Mouse (Mus musculus): ENCODE results near the gene Tmem269. TPM values are rescaled to one million over a fixed set of nuclear protein-coding genes. Genes with fewer than 3 reads are reported as not detected.

Tmem269 gene
- polyA plus RNA-seq, 1 experiment from 2014 or later = not detected

GRCm38 (mm10) chr4:119183525-119183924, 34.5 kb downstream of the Tmem269 start:
- no peak overlapping the region for H3K9ac ChIP-seq (ENCODE audit: low read length)
- H3K4me3 ChIP-seq (ENCODE audit: low read depth, low read length) = no peak overlapping the region
- no peaks in the 10 kb centered on the region for H3K36me3 ChIP-seq (ENCODE audit: control insufficient read depth, insufficient read depth, low read length)
- no peak overlapping the region for H3K4me2 ChIP-seq (ENCODE audit: low read depth, low read length, severe bottlenecking)
- WGBS = 60% methylated on average over 1 of the region's 1 CpGs
- DNase-seq (ENCODE audit: low spot score) (no peak), ATAC-seq (replicated peaks; ENCODE audit: low FRiP score) (no peak)
- no peaks in the 10 kb centered on the region for H3K27me3 ChIP-seq (ENCODE audit: control insufficient read depth, insufficient read depth, low read length)
- H3K9me3 ChIP-seq (ENCODE audit: control insufficient read depth, low read length) = no peaks in the 10 kb centered on the region
- no peak overlapping the region for H3K27ac ChIP-seq (ENCODE audit: low read depth, low read length)
- H3K4me1 ChIP-seq (replicated peaks; ENCODE audit: control insufficient read depth, insufficient read depth, low read length) = no peaks in the 10 kb centered on the region

- Histone ChIP-seq H3K4me3 (ENCODE audit: low read depth, low read length) (no peak overlapping the region), H3K27ac (ENCODE audit: low read depth, low read length) (no peak overlapping the region), H3K4me2 (ENCODE audit: low read depth, low read length, severe bottlenecking) (no peak overlapping the region), H3K9me3 (ENCODE audit: control insufficient read depth, low read length) (no peaks in the 10 kb centered on the region), H3K27me3 (ENCODE audit: control insufficient read depth, insufficient read depth, low read length) (no peaks in the 10 kb centered on the region), H3K4me1 (replicated peaks; ENCODE audit: control insufficient read depth, insufficient read depth, low read length) (no peaks in the 10 kb centered on the region), H3K9ac (ENCODE audit: low read length) (no peak overlapping the region), H3K36me3 (ENCODE audit: control insufficient read depth, insufficient read depth, low read length) (no peaks in the 10 kb centered on the region)
- no peak for ATAC-seq (replicated peaks; ENCODE audit: low FRiP score)
- WGBS = 91% methylated on average over 9 of the region's 9 CpGs
- no peak for DNase-seq (ENCODE audit: low spot score)
Observed at GRCm38 (mm10) chr4:119181456-119181855, 36.6 kb downstream of the Tmem269 start.

- Histone ChIP-seq H3K9me3 (ENCODE audit: control insufficient read depth, low read length) (no peaks in the 10 kb centered on the region), H3K4me1 (replicated peaks; ENCODE audit: control insufficient read depth, insufficient read depth, low read length) (no peaks in the 10 kb centered on the region), H3K27me3 (ENCODE audit: control insufficient read depth, insufficient read depth, low read length) (no peaks in the 10 kb centered on the region), H3K4me3 (ENCODE audit: low read depth, low read length) (no peak overlapping the region), H3K27ac (ENCODE audit: low read depth, low read length) (no peak overlapping the region), H3K9ac (ENCODE audit: low read length) (no peak overlapping the region), H3K4me2 (ENCODE audit: low read depth, low read length, severe bottlenecking) (no peak overlapping the region), H3K36me3 (ENCODE audit: control insufficient read depth, insufficient read depth, low read length) (no peaks in the 10 kb centered on the region)
- DNase-seq (ENCODE audit: low spot score) (no peak), ATAC-seq (replicated peaks; ENCODE audit: low FRiP score) (no peak)
- WGBS = 56% methylated on average over 4 of the region's 4 CpGs
Observed at GRCm38 (mm10) chr4:119180133-119180707, 37.8 kb downstream of the Tmem269 start.

GRCm38 (mm10) chr4:119178331-119178730, 39.7 kb downstream of the Tmem269 start:
- Histone ChIP-seq H3K9ac (ENCODE audit: low read length) (no peak overlapping the region), H3K4me2 (ENCODE audit: low read depth, low read length, severe bottlenecking) (no peak overlapping the region), H3K27ac (ENCODE audit: low read depth, low read length) (no peak overlapping the region), H3K36me3 (ENCODE audit: control insufficient read depth, insufficient read depth, low read length) (no peaks in the 10 kb centered on the region), H3K4me3 (ENCODE audit: low read depth, low read length) (no peak overlapping the region), H3K27me3 (ENCODE audit: control insufficient read depth, insufficient read depth, low read length) (no peaks in the 10 kb centered on the region), H3K9me3 (ENCODE audit: control insufficient read depth, low read length) (no peaks in the 10 kb centered on the region), H3K4me1 (replicated peaks; ENCODE audit: control insufficient read depth, insufficient read depth, low read length) (peaks cover under 1% of the 10 kb centered on the region; the same call in 1 of the 2 replicates)
- WGBS = 84% methylated on average over 18 of the region's 18 CpGs
- no peak for ATAC-seq (replicated peaks; ENCODE audit: low FRiP score)
- DNase-seq (ENCODE audit: low spot score) = no peak

- DNase-seq (ENCODE audit: low spot score) = no peak
- ATAC-seq (replicated peaks; ENCODE audit: low FRiP score) = no peak
- no peaks in the 10 kb centered on the region for H3K27me3 ChIP-seq (ENCODE audit: control insufficient read depth, insufficient read depth, low read length)
- no peak overlapping the region for H3K4me2 ChIP-seq (ENCODE audit: low read depth, low read length, severe bottlenecking)
- no peaks in the 10 kb centered on the region for H3K9me3 ChIP-seq (ENCODE audit: control insufficient read depth, low read length)
- H3K4me3 ChIP-seq (ENCODE audit: low read depth, low read length) = no peak overlapping the region
- H3K27ac ChIP-seq (ENCODE audit: low read depth, low read length) = no peak overlapping the region
- H3K4me1 ChIP-seq (replicated peaks; ENCODE audit: control insufficient read depth, insufficient read depth, low read length) = peaks cover 4% of the 10 kb centered on the region; the same call in 1 of the 2 replicates
- no peaks in the 10 kb centered on the region for H3K36me3 ChIP-seq (ENCODE audit: control insufficient read depth, insufficient read depth, low read length)
- 78% methylated on average over 5 of the region's 5 CpGs for WGBS
- no peak overlapping the region for H3K9ac ChIP-seq (ENCODE audit: low read length)
Observed at GRCm38 (mm10) chr4:119177702-119178101, 40.3 kb downstream of the Tmem269 start.

GRCm38 (mm10) chr4:119173851-119174453, 44.1 kb downstream of the Tmem269 start, which contains the start of gene Zfp691:
Gene Zfp691 (minus strand): TSS chr4:119174195.
- H3K4me2 ChIP-seq (ENCODE audit: low read depth, low read length, severe bottlenecking) = peak within 1 kb of the TSS; percentile 74
- peak within 1 kb of the TSS; percentile 73 for H3K9ac ChIP-seq (ENCODE audit: low read length)
- H3K27ac ChIP-seq (ENCODE audit: low read depth, low read length) = no peak within 1 kb of the TSS
- H3K4me3 ChIP-seq (ENCODE audit: low read depth, low read length) = peak within 1 kb of the TSS; percentile 75
- ATAC-seq (replicated peaks; ENCODE audit: low FRiP score) (peak; percentile 99), DNase-seq (ENCODE audit: low spot score) (peak; percentile 92)
- peaks cover 4% of the 10 kb centered on the region; the same call in 1 of the 2 replicates for H3K4me1 ChIP-seq (replicated peaks; ENCODE audit: control insufficient read depth, insufficient read depth, low read length)
- H3K36me3 ChIP-seq (ENCODE audit: control insufficient read depth, insufficient read depth, low read length) = peaks cover 3% of the 10 kb centered on the region; the same call in 1 of the 2 replicates
- no peaks in the 10 kb centered on the region for H3K9me3 ChIP-seq (ENCODE audit: control insufficient read depth, low read length)
- no peaks in the 10 kb centered on the region for H3K27me3 ChIP-seq (ENCODE audit: control insufficient read depth, insufficient read depth, low read length)
- under 1% methylated on average over 40 of the region's 40 CpGs for WGBS

GRCm38 (mm10) chr4:119172919-119173650, 44.9 kb downstream of the Tmem269 start:
- H3K4me1 ChIP-seq (replicated peaks; ENCODE audit: control insufficient read depth, insufficient read depth, low read length) = peaks cover 4% of the 10 kb centered on the region; the same call in 1 of the 2 replicates
- H3K9ac ChIP-seq (ENCODE audit: low read length) = peak overlapping the region; percentile 73
- H3K4me3 ChIP-seq (ENCODE audit: low read depth, low read length) = peak overlapping the region; percentile 75
- H3K36me3 ChIP-seq (ENCODE audit: control insufficient read depth, insufficient read depth, low read length) = peaks cover 3% of the 10 kb centered on the region; the same call in 1 of the 2 replicates
- H3K9me3 ChIP-seq (ENCODE audit: control insufficient read depth, low read length) = no peaks in the 10 kb centered on the region
- no peak overlapping the region for H3K27ac ChIP-seq (ENCODE audit: low read depth, low read length)
- ATAC-seq (replicated peaks; ENCODE audit: low FRiP score) = no peak
- H3K27me3 ChIP-seq (ENCODE audit: control insufficient read depth, insufficient read depth, low read length) = no peaks in the 10 kb centered on the region
- no peak for DNase-seq (ENCODE audit: low spot score)
- 45% methylated on average over 18 of the region's 18 CpGs for whole genome bisulfite sequencing
- peak overlapping the region; percentile 74 for H3K4me2 ChIP-seq (ENCODE audit: low read depth, low read length, severe bottlenecking)

GRCm38 (mm10) chr4:119167663-119168062, 50.4 kb downstream of the Tmem269 start:
- Histone ChIP-seq H3K4me2 (ENCODE audit: low read depth, low read length, severe bottlenecking) (no peak overlapping the region), H3K27ac (ENCODE audit: low read depth, low read length) (no peak overlapping the region), H3K4me1 (replicated peaks; ENCODE audit: control insufficient read depth, insufficient read depth, low read length) (no peaks in the 10 kb centered on the region), H3K9me3 (ENCODE audit: control insufficient read depth, low read length) (no peaks in the 10 kb centered on the region), H3K4me3 (ENCODE audit: low read depth, low read length) (no peak overlapping the region), H3K9ac (ENCODE audit: low read length) (no peak overlapping the region), H3K36me3 (ENCODE audit: control insufficient read depth, insufficient read depth, low read length) (peaks cover 3% of the 10 kb centered on the region; the same call in 1 of the 2 replicates), H3K27me3 (ENCODE audit: control insufficient read depth, insufficient read depth, low read length) (no peaks in the 10 kb centered on the region)
- DNase-seq (ENCODE audit: low spot score) = peak; percentile 88
- ATAC-seq (replicated peaks; ENCODE audit: low FRiP score) = peak; percentile 49; the same call in 1 of the 2 replicates
- WGBS = 7% methylated on average over 4 of the region's 4 CpGs
